Mouse (Mus musculus): ENCODE measurements around the gene Lrrc4c.

- no peak for TF ChIP-seq CTCF (IDR thresholded peaks at IDR 0.05; ENCODE audit: low read depth, low read length)
- TF ChIP-seq POLR2A (IDR thresholded peaks at IDR 0.05; ENCODE audit: insufficient read depth, low read length), result no peak
- no peak for TF ChIP-seq EP300 (IDR thresholded peaks at IDR 0.05; ENCODE audit: insufficient read depth, low read depth, low read length)
Observed at GRCm38 (mm10) chr2:97604688-97605215, 1286.8 kb downstream of the Lrrc4c start.

Measured in ES-Bruce4 (cell line).